Mouse (Mus musculus) heart, postnatal 10 days (tissue): Measurements from ENCODE around the gene Olfr1028. TPM values are rescaled to one million over a fixed set of nuclear protein-coding genes. Genes with fewer than 3 reads are reported as not detected.

ENCODE experiments used
- DNase-seq, 2 experiments: peaks; one replicate each; pipeline ENCODE4 v3.0.0; 2021
- intact Hi-C: fragments of 180-260 bp; cut with DNase I; formaldehyde crosslinking; loops from one replicate; pipeline ENCODE4 v1.15.1; 2025
- total RNA-seq, 2 experiments: library from RNA; stranded (reverse); gene quantifications; 2 replicates each; pipeline ENCODE4 v1.2.3; 2021

Olfr1028 gene
- total RNA-seq = not detected

DNA sequence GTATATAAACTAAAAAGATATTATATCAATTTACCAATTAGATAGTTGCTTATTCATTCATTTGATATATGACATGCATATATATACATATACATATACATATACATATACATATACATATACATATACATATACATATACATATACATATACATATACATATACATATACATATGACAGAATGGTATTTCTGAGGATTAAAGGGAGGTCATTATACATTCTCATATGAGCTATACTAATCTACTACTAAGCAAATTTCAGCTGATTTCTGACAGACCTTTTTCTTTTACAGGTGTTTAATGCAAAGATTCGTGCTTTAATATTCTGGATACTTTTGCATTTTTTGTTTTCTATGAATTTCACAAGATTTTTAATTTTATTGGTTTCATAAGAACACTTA is at the start of gene Olfr1028:
Gene Olfr1028, plus strand, starts transcription at position 301 of the 400 bp plus-strand sequence.
- intact Hi-C loops = no loop called here
- no peak for DNase-seq

DNA sequence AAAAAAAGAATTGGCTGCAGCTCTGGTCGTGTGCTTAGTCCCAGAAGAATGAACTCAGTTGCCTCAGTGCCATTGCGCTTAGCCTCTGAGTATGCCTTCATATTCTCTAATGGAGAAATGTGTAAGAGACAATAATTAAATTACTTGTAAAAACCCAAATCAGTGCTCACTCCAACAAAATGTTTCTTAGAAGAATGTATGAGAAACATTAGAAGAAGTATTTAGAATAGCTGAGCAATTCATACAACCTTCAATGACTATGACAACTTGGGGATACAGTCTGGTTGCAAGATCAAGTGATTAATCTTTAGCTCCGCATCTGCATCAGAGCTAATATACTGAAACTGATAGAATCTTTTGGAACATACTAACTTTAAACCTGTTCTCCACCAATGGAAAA is 45.3 kb upstream of the Olfr1028 start, which contains the start of gene Olfr1024:
Gene Olfr1024, minus strand, starts transcription at position 101 of the 400 bp plus-strand sequence.
- no peak for DNase-seq
- intact Hi-C loops = no loop called here

DNA sequence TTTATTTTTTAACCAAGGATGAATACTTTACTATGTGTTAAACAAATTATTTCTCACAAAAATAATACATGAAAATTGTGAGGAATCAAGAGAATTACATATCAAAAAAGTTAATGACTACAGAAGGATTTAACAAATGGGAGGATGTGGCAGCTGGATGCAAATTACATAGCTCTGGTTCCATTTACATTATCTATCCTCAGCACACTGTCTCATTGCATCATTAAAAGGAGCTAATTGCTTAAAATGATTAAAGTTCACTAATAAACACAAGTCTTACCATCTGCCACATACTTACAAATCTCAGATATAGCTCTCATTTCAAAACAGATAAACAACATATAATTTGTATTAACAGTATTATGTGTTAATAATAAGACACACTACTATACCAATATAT is 37.0 kb upstream of the Olfr1028 start:
- intact Hi-C loops = no loop called here
- no peak for DNase-seq

DNA sequence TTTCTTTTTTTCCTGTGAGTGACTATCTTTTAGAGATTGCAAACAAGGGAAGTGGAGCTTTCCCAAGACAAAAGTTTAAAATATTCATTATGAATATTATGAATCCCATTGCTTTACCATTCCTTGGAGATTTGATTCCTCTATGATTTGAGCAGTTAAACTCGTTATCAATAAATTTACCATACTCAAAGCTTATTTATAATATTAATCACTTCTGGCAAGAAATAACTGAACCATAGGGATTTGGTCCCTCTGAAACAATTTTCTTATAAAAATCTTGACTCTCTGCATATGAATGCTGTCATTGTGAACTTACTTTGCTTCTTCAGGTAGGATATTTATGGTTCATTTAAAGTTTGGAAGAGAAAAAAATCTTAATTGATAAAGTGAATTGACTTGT is 35.3 kb upstream of the Olfr1028 start, which contains the start of gene Olfr1025-ps1:
Gene Olfr1025-ps1, plus strand, starts transcription at position 301 of the 400 bp plus-strand sequence.
- no peak for DNase-seq
- intact Hi-C loops = no loop called here

DNA sequence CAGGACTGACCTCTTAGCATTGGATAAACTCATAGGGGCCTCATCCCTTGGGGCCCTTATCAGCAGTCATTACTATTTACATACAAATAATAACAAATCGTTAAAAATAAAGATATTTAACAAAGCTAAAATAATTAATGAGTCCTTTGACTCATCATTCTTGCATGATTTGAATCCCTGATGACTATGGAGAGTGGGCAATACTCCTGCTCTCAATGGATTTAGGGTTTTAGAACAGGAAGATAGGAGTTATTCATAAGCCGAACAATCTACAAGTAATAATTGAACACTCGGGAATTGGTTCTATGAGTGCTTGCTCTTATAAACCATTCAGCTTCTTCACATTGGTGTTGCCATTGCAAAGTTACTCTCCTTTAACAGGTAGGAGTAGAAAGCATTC is 29.0 kb upstream of the Olfr1028 start, which contains the start of gene Olfr1026:
Gene Olfr1026, plus strand, starts transcription at position 301 of the 400 bp plus-strand sequence.
- DNase-seq = no peak
- intact Hi-C loops = no loop called here

DNA sequence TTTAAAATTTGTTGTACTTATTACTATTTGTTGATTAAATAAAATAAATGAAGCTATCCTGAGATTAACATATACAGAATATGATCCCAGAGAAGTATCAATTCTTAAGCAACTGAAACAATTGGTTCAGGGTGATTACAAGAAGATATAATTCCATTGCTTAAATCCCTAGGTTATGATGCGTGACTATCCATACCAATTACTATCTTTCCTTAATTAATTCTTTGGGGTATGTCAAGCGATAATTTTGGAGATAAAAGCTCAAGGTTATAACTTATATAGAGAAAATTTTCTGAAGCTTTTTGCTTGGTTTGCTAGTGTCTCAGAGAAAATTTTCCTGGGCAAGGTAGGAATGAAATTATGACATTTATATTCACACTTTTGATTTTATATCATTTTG is 23.4 kb downstream of the Olfr1028 start, which contains the start of gene Olfr1029:
Gene Olfr1029, plus strand, starts transcription at position 301 of the 400 bp plus-strand sequence.
- no peak for DNase-seq
- intact Hi-C loops = no loop called here

DNA sequence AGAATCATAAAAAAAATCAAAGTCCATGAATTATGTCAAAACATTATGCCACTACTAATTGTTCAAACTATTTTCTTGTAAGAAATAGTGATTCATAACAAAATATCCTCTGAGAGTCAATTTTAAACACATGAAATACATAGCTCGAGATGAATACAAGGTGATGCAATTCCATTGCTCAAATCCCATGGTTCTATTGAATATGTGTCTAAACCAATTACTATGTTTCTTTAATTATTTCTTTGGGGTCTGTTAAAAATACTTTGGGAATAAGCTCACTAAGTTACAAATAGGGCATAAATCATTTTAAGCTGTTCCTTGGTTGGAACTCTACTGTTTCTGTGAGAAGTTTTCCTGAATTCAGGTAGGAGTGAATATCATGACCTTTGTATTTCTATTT is 28.7 kb downstream of the Olfr1028 start, which contains the start of gene Olfr1030:
Gene Olfr1030, plus strand, starts transcription at position 301 of the 400 bp plus-strand sequence.
- intact Hi-C loops = no loop called here
- no peak for DNase-seq

DNA sequence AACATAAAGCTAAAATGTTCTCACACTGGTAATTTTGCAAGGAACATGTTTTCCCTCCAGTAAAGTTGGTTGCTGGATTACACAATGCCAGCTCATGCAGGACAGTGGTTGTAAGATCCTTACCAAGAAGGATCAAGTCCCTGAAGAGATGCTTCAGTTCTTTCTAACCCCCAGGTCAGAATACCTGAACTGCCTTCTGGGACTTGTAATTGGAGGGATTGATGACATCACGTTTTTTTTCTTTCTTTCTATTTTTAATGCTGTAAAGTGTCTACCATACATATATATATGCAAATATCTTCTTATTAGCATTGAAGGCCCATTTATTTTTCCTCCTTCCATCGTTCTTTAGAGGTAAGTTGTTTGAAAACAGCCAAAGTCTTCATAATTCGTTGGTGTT is 39.8 kb downstream of the Olfr1028 start, which contains the start of gene Olfr1031:
Gene Olfr1031, plus strand, starts transcription at position 301 of the 400 bp plus-strand sequence.
- intact Hi-C loops = no loop called here
- no peak for DNase-seq

Other genes with a start within 250 kb of the Olfr1028 start
- not detected for gene Olfr1009, start 235.0 kb upstream of the Olfr1028 start, total RNA-seq
- gene Olfr1012, start 187.7 kb upstream of the Olfr1028 start, total RNA-seq = not detected
- gene Olfr1013, start 183.3 kb upstream of the Olfr1028 start, total RNA-seq = not detected
- not detected for gene Olfr1014, start 177.7 kb upstream of the Olfr1028 start, total RNA-seq
- gene Olfr1015, start 168.4 kb upstream of the Olfr1028 start, total RNA-seq = not detected
- not detected for gene Olfr1016, start 147.9 kb upstream of the Olfr1028 start, total RNA-seq
- gene Olfr1018, start 132.0 kb upstream of the Olfr1028 start, total RNA-seq = not detected
- not detected for gene Olfr1019, start 105.0 kb upstream of the Olfr1028 start, total RNA-seq
- not detected for gene Olfr1020, start 103.4 kb upstream of the Olfr1028 start, total RNA-seq
- gene Olfr1022, start 81.8 kb upstream of the Olfr1028 start, total RNA-seq = not detected
- gene Olfr1023, start 64.8 kb upstream of the Olfr1028 start, total RNA-seq = not detected
- gene Olfr1024, start 45.4 kb upstream of the Olfr1028 start, total RNA-seq = not detected
- gene Olfr1025-ps1, start 35.2 kb upstream of the Olfr1028 start, total RNA-seq = not detected
- gene Olfr1026, start 28.9 kb upstream of the Olfr1028 start, total RNA-seq = not detected
- not detected for gene Olfr1029, start 23.5 kb downstream of the Olfr1028 start, total RNA-seq
- gene Olfr1030, start 28.8 kb downstream of the Olfr1028 start, total RNA-seq = not detected
- gene Olfr1031, start 39.9 kb downstream of the Olfr1028 start, total RNA-seq = not detected
- gene Olfr1032, start 55.1 kb downstream of the Olfr1028 start, total RNA-seq = not detected
- gene Olfr1033, start 70.2 kb downstream of the Olfr1028 start, total RNA-seq = 1 to 10 TPM; 1.2 to 8.1 TPM
- under 1 TPM; 0.10 to 0.17 TPM for gene Olfr1034, start 95.4 kb downstream of the Olfr1028 start, total RNA-seq
- gene Olfr1036, start 123.6 kb downstream of the Olfr1028 start, total RNA-seq = not detected
- gene Olfr1037, start 136.9 kb downstream of the Olfr1028 start, total RNA-seq = not detected
- not detected for gene Olfr1039, start 185.5 kb downstream of the Olfr1028 start, total RNA-seq
- not detected for gene Olfr1040, start 196.3 kb downstream of the Olfr1028 start, total RNA-seq
- gene Olfr1042, start 211.4 kb downstream of the Olfr1028 start, total RNA-seq = not detected
- not detected for gene Olfr1043, start 217.1 kb downstream of the Olfr1028 start, total RNA-seq
- not detected for gene Olfr1044, start 227.4 kb downstream of the Olfr1028 start, total RNA-seq
- gene Olfr52, start 235.2 kb downstream of the Olfr1028 start, total RNA-seq = not detected